Mouse (Mus musculus): Measurements from ENCODE around the gene Spint5.

- no peak for TF ChIP-seq EP300 (IDR thresholded peaks at IDR 0.05; ENCODE audit: low read depth in 1 of 2, low read length in 2 of 2)
- no peak for TF ChIP-seq MAFK (IDR thresholded peaks at IDR 0.05; ENCODE audit: borderline replicate concordance, low read depth, low read length)
These were observed 47.5 kb downstream of the Spint5 start for GRCm38 (mm10) chr2:164762593-164762992.

Measured in MEL (cell line).